Comparison of ENCODE assay signal across 13 mouse cellular contexts in the genomic region with DNA sequence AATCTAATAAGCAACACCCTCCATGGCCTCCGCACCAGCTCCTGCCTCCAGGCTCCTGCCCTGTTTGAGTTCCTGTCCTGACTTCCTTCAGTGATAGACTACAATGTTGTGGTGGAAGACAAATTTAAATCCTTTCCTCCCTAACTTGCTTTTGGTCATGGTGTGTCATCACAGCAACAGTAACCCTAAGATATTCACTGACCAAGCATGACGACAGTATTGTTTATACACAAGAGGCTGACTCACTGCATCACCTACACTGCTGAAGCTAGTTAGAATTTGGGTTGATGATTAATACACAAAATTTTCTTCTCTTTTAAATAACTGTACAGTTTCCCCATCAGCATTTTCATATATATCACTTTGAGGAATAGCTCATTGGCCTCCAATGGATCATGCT.
"Had no signal": no experiment of that assay in that cellular context is flagged by ENCODE, and none has a peak within 500 bp of the region (broad histone marks: within the 10 kb centered on the region; RNA-seq: fewer than 3 reads in every experiment).

No protein-coding gene starts in this region.

- H3K4me2 ChIP-seq: intestine, embryonic 15.5 days; neural tube, embryonic 15.5 days had no signal

- H3K27ac ChIP-seq: intestine, embryonic 15.5 days; kidney, postnatal 0 days; left cerebral cortex, adult 2 months; limb, embryonic 10.5 days; midbrain, embryonic 10.5 days; neural tube, embryonic 15.5 days had no signal

- DNase-seq: kidney, adult 18-20 months; midbrain, embryonic 14.5 days; right cerebral cortex, adult 18-20 months; right cerebral cortex, postnatal 25 days; thymus, adult 2 months; thymus, postnatal 25 days had no signal

- H3K36me3 ChIP-seq: intestine, embryonic 15.5 days; neural tube, embryonic 15.5 days had no signal

- H3K9ac ChIP-seq: intestine, embryonic 15.5 days; neural tube, embryonic 15.5 days had no signal

- H3K4me1 ChIP-seq: limb, embryonic 10.5 days; midbrain, embryonic 10.5 days had no signal

- H3K4me3 ChIP-seq: intestine, embryonic 15.5 days; left cerebral cortex, adult 2 months; limb, embryonic 10.5 days; midbrain, embryonic 10.5 days; myocyte; neural tube, embryonic 15.5 days had no signal

- H3K9me3 ChIP-seq: intestine, embryonic 15.5 days; limb, embryonic 10.5 days; midbrain, embryonic 10.5 days; neural tube, embryonic 15.5 days had no signal

- H3K27me3 ChIP-seq: intestine, embryonic 15.5 days; neural tube, embryonic 15.5 days had no signal
